Mouse (Mus musculus): ENCODE measurements around the gene Arhgap18.
"Not testable (repeated sequence)": the region's sequence is repeated elsewhere in the genome, so short reads cannot be mapped to it uniquely, and the experiment has no call there.

The Arhgap18 gene

DNA sequence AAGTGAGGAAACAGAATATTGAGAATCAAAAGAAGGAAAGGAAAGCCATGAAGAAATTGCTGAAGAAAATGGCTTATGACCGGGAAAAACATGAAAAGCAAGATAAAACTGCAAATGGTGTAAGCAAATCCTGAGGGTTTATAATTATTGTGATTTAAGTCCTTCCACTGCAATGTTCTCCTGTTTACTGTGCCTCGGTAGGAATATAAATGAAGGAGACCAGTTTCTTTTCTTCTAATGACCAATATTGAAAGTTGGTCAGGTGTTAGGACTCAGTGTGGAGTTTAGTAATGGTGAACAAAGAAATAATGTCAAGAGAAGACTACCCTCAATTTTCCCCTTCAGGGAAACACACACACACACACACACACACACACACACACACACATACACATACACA is 136.5 kb downstream of the Arhgap18 start:
- in situ Hi-C loops (cut with MboI; ENCODE audit: unreplicated experiment in 2 of 2) = loop anchor here (5.0 kb wide), 4 partner anchors 137 to 517 kb away; partner anchors contain the start of gene Arhgap18 (in 2 of the 2)

DNA sequence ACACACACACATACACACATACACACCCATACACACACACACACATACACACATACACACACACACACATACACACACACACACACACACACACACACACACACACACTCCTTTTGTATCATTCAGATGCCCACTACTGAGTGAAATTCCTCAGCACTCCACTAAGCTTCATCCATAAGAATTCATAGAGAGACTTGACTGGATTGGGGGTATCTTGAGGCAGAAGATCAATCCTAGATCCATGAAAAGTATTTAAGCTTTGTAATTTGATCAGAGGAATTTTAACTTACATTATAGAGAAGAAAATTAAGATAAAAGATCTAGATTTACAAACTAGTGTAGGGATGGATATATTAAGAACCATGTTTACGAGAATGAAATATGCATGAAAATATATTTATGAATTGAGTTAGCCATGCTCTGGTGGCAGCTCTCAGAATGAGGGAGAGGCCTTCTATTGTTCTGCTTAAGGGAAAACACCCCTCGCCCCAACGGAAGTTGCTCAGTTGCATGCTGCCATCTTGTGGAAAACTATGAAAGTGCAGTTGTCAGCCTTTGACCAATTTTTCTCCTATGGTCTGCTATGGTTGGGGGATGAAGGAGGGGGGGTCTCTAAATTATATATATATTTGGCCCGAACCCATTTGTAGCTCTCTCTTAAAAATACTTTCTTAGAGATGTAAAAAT is 137.2 kb downstream of the Arhgap18 start:
- in situ Hi-C loops (cut with MboI; ENCODE audit: unreplicated experiment in 2 of 2) = loop anchor here (5.0 kb wide), 4 partner anchors 138 to 518 kb away; partner anchors contain the start of gene Arhgap18 (in 2 of the 2)

DNA sequence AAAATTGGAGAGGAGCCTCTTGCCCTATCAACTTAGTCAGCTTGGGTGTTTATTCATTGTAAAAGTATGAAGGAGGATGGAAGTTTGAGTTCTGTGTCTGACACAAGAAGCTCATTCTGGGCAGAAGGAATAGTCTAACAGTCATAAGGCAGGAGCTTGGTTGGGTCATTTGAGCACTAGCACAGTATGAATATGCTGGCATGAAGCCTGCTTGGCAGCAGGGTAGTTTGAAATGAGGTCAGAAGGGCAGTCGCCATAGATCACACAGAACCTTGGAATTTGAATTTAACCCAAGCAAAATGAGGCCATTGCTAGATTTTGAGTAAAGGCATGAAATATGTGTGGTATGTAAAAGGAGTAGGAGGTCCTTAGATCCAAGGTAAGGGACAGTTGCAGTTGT is 139.9 kb downstream of the Arhgap18 start:
- in situ Hi-C loops (cut with MboI; ENCODE audit: unreplicated experiment in 2 of 2) = loop anchor here (5.0 kb wide), 4 partner anchors 141 to 521 kb away; partner anchors contain the start of gene Arhgap18 (in 2 of the 2)

DNA sequence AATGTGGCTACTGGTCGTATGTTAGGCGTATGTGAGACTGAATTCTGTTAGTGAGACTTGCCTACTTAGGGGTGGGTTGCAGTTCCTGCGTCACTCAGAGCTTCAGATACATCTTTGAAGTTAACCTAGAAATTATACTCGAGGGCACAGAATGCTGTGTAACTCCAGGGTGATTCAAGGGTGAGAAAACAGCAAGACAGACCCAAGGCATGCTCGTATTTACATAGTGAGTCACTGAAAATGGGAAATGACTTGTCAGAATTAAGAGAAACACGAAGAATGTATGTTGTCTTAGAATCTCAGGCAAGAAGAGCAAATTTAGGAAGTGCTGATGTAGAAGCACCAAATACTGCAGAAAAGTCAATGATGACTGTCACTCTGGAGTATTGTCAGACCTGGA is 142.5 kb downstream of the Arhgap18 start:
- in situ Hi-C loops (cut with MboI; ENCODE audit: unreplicated experiment in 2 of 2) = no loop called here

DNA sequence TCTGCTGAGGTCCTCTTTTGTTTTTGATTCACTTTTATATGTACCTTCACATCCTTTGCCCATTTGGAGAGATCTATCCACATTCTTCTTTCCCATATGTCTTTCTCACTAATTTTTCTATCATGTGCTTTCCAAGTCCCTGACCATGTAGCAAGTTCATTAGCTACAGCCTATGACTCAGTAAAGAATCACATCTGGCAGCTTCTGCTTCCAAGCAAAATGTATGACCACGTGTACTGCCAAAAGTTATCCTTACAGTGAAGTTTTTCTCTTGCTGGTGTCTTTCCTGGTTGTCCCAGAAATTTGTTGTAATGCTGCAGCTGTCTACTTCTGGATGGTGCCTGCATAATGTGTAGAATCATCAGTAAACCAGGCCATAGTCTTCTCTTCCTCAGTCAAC is 147.2 kb downstream of the Arhgap18 start:
- in situ Hi-C loops (cut with MboI; ENCODE audit: unreplicated experiment in 2 of 2) = loop anchor here in 1 of 2 experiments (10.0 kb wide), 1 partner anchor 1216 kb away; no protein-coding TSS in a partner anchor

DNA sequence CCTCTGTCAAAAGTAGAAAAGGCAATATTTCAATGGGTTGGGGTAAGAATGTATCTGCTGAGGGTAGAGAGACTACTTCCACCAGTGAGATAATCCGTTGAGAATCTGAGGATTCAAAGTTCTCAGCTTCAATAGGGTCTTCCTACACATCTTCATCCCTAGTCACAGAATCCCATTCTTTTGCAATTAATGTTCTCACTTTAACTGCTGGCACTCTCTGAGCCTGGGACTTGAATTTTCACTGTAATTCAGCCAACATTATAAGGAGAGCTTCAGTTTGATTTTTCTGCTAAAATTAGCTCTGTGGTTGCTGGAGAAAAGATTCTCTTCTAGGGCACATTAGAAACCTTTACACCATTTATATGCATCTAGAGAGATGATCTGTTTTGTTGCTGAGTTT is 150.6 kb downstream of the Arhgap18 start:
- in situ Hi-C loops (cut with MboI; ENCODE audit: unreplicated experiment in 2 of 2) = loop anchor here in 1 of 2 experiments (10.0 kb wide), 1 partner anchor 1219 kb away; no protein-coding TSS in a partner anchor

DNA sequence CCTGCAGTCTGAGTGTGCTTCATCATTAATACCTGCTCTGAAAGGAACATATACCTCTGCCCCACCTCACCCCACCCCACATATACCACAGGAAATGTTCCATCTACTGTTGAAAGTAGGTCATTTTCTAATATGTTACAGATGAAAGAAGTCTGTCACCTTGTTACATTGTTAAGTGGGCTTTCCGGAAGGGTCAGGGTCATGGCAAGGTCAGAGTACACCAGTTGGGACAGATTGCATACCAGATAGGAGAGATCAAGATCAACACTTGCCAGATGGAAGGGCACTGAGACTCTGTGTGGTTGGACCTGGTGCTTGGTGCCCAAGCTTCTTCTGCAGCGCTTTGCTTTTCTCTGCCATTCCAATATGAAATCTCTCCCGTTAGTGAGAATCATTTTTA is 158.0 kb downstream of the Arhgap18 start:
- in situ Hi-C loops (cut with MboI; ENCODE audit: unreplicated experiment in 2 of 2) = no loop called here

DNA sequence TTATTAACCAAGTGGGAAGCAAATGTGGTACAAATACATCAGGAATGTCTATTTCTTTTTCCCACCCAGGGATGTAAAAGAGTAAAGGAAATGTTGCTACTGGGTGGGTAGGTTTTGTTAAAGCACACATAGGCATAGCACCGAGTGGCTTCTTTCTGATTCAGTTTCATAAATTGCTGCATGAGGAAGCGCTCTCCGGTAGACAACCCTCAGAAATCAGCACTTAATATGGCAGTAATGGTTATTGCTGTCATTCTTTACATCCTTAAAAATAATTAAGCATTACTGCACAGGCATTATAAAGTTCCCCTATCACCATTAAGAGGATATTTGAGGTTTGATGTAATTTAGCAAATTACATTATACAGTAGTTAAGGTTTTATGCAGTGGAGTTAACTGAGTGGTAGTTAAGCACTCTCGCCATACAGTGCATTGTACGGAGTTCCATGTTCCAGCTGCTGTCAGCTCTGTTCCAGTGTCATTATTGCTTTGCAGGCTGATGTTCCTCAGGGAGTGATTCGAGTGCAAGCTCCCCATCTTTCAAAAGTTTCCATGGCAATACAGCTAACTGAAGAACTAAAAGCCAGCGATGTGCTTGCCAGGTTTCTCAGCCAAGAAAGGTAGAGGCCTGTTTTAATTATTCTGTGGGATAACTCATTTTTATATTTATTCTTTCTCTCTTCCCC is 159.0 kb downstream of the Arhgap18 start:
- in situ Hi-C loops (cut with MboI; ENCODE audit: unreplicated experiment in 2 of 2) = no loop called here

DNA sequence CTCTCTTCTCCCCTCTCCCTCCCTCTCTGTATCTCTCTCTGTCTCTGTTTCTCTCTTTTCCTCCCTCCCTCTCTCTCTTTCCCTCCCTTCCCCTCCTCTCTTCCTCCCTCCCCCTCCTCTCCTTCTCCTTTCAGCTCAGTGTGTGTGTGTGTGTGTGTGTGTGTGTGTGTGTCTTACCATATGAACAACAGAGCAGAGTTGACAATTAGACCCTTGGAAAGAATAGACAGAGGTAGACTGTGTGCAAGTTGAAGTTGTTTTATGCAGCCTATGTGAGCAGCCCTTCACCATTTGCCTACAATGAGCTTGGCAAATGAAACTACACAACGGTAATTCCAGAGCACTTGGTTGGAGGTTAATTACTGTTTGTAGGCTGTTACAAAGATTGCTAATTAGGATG is 159.6 kb downstream of the Arhgap18 start:
- in situ Hi-C loops (cut with MboI; ENCODE audit: unreplicated experiment in 2 of 2) = no loop called here

DNA sequence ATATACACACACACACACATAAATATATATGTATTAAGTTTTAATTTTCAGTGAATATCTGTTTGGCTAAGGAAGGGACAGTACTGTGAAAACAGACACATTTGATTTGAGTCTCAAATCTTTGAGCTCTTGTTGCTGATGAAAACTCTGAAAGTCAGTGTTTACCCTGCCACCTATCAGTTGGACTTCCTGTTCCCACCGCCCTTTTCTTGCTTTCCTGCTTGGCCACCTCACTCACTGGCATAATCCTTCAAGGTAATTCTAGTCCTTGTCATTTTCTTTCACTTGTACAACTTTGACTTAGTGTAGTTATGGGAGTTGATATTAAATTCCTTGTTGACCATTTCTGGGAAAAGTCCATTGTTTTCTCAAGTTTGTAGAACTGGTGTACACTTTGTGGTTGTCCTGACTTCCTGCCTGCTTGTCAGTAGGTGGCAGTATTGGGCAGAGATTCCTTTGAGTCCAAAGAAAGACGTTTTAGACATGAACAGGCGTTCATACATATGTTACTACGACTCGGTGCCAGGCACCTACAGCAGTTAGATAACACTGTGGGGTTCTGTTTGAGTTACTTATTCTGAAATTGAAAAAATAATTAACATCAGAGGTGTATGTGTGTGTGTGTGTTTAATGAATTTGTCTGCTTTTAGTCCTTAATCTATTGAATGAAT is 166.2 kb downstream of the Arhgap18 start:
- in situ Hi-C loops (cut with MboI; ENCODE audit: unreplicated experiment in 2 of 2) = no loop called here

DNA sequence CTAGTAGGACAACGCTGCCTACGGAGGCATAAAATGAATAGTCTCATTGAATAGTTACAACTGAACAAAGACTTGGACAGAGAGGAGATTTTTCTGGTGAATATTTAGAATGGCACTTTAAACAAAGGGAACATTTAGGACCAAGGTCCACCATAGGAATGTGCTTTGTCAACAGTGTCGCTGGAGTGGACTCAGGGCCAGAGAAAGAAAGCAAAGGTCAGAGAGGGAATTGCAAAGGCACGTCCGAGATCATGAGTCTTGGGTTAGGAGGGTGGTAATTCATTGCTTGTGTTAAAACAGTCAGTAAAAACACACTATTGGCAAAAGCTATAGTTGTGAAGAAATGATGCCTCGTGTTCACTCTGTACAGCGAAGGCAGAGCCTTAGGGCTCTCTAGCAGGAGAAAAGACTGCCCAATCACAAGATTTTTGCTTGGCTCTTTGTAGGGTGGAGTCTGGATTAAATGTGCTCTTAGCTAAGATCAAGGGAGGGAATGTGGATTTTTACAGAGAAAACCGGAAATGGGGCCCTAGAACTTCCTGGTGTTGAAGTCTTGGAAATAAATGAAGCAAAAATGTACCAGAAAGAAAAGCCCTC is 167.3 kb downstream of the Arhgap18 start:
- in situ Hi-C loops (cut with MboI; ENCODE audit: unreplicated experiment in 2 of 2) = no loop called here

DNA sequence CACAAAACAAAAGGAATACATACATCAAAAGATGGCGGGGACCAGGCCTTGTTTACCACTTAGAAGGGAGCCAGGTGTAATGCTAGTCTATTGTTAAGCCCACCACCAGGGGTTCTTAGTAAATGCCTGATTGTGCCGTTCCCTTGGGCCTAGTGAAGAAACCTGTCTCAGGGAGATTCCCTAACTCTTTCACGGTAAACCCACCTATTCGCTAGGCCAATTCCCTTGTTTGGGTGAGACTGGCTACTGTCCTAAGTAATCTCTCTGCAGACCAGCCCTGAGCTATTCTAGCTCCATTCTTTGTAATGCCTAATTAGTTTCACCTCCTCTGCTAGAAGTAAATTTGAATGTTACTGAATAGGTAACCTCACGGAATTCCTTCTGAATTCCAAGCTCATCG is 182.8 kb downstream of the Arhgap18 start:
- in situ Hi-C loops (cut with MboI; ENCODE audit: unreplicated experiment in 2 of 2) = not testable (repeated sequence)

DNA sequence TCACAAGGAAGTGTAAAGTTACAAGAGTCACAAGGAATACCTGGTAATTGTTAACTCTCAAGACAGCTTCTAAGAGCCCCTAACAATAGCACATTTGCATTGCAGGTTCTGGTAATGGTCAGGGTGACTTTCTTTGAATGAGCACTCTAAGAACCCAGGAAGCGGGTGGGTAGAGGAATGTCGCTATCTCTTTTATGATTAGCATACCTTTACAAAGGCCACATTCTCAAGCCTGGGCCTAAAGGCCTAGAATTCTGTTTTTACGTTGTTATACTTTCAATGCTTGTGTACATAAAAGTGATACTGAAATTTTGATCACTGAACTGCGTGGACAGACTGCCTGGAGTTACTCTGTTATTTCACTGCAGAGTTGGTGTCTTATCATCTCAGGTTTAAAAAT is 185.2 kb downstream of the Arhgap18 start:
- in situ Hi-C loops (cut with MboI; ENCODE audit: unreplicated experiment in 2 of 2) = not testable (repeated sequence)

DNA sequence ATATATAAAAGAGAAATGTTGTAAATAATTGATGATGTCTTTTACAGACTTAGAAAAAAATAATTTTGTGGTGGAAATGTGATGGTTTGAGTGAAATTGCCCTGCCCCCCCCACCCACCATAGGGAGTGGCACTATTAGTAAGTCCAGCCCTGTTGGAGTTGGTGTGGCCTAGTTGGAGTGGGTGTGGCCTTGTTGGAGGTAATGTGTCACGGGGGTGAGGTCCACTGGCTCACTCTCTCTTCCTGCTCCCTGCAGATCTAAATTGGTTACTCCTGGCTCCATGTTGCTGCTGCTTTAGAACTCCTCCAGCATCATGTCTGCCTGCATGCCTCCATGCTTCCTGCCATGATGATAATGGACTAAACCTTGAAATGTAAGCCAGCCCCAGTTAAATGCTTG is 186.3 kb downstream of the Arhgap18 start:
- in situ Hi-C loops (cut with MboI; ENCODE audit: unreplicated experiment in 2 of 2) = no loop called here

DNA sequence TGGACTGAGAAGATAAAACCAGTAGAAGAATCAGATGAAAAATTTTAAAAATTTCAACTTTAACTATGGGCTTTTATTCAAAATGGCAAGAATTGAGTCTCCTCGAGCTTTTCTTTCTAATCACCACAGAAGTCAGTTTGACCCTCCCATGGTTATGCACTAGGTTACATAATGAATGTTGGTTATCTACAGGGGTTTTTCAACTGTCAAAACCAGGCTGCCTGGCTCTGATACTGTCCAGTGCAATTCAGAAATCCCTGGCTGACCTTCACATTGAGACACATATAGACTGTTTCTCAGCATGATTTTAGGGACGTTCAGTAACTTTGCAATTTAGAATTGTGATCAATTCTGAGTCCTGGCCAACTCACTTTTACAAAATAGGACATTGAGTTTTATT is 195.1 kb downstream of the Arhgap18 start:
- in situ Hi-C loops (cut with MboI; ENCODE audit: unreplicated experiment in 2 of 2) = no loop called here

DNA sequence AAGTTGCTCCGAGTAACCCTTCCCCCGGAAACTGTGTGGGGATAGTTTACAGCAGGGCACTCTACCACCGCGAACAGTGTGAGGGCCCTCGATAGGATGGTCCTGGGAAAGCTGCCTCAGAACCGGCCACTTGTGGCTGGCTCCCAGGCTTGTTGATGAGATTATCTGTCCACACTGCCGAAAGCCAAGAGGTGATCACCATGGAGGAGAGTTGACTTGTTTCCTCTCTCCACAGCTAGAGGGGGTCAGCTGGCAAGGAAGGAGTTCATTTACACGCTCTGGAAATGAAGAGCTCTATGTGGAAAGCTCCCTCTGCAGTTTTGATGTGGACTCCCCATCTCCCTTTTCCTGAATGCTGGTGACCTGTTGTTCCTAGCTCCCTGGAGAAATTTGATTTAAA is 196.4 kb downstream of the Arhgap18 start:
- in situ Hi-C loops (cut with MboI; ENCODE audit: unreplicated experiment in 2 of 2) = no loop called here

DNA sequence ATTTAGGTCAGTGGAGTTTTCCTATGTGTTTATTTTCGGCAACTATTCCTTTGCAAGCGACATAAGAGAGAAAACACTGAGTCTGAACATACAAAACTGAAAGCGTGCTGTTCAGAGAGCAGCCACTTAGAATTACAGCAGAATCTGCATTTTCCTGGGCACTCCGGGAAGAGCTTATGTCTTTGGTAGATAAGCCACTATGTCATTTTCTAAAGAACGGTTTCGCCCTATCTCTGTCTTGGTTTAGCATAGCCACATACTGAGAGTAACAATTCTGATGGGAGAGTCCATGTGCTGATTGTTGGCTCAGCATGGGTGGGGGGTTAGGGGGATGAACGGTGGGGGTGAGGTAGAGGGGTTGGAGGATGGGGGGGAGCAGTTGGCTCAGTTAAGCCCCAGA is 197.2 kb downstream of the Arhgap18 start:
- in situ Hi-C loops (cut with MboI; ENCODE audit: unreplicated experiment in 2 of 2) = no loop called here

DNA sequence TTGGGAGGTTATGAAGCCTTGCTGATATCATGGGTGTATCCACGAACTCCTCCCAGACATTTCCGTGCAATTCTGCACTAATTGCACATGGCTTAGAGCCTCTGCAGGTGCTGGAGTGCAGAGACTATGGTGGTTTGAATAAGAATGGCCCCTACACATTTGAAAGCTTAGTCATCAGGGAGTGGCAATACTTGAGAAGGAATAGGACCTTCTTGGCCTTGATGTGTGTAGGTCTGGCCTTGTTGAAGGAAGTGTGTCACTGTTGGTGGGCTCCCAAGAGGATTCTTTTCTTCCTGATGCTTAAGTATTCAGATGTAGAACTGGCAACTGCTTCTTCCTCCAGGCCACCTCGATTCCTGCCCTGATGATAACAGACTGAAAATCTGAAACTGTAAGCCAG is 205.3 kb downstream of the Arhgap18 start:
- in situ Hi-C loops (cut with MboI; ENCODE audit: unreplicated experiment in 2 of 2) = no loop called here
